Mouse (Mus musculus) midbrain, postnatal 0 days (tissue): ENCODE results near the gene Abhd4. TPM values are rescaled to one million over a fixed set of nuclear protein-coding genes. Genes with fewer than 3 reads are reported as not detected.
A peak's percentile ranks its signal among the peaks of the same experiment; 100 is the strongest.

ENCODE experiments used
- ATAC-seq: fragments of 200-750 bp; cut with Nextera tagmentation; 2 replicates; pipeline ENCODE4 v1.8.0; 2017; ENCODE audit warnings: moderate number of reproducible peaks, mild to moderate bottlenecking, moderate TSS enrichment, moderate library complexity; ENCODE audit not compliant: low FRiP score
- DNase-seq: peaks from one replicate; pipeline ENCODE4 v3.0.0-alpha.2; 2015; ENCODE audit warnings: low spot score
- H3K27ac ChIP-seq: fragments of 300-500 bp; sonication (generic); 2 replicates; pipeline ENCODE4 v1.5.1; 2014; ENCODE audit warnings: low read depth, mild to moderate bottlenecking, low read length, mixed read lengths
- H3K27me3 ChIP-seq: fragments of 300-500 bp; sonication (generic); 2 replicates; pipeline ENCODE4 v1.6.1; 2014; ENCODE audit warnings: low read length, control low read depth, mixed read lengths; ENCODE audit not compliant: insufficient read depth
- H3K36me3 ChIP-seq: fragments of 300-500 bp; sonication (generic); 2 replicates; pipeline ENCODE4 v1.6.1; 2014; ENCODE audit warnings: low read length, control low read depth, mixed read lengths; ENCODE audit not compliant: insufficient read depth
- H3K4me1 ChIP-seq: fragments of 300-500 bp; sonication (generic); 2 replicates; pipeline ENCODE4 v1.6.1; 2014; ENCODE audit warnings: mild to moderate bottlenecking, control low read depth, antibody characterized with exemption, low read length, mixed read lengths; ENCODE audit not compliant: insufficient read depth
- H3K4me2 ChIP-seq: fragments of 300-500 bp; sonication (generic); 2 replicates; pipeline ENCODE4 v1.6.1; 2014; ENCODE audit warnings: low read depth, mild to moderate bottlenecking, low read length, mixed read lengths; ENCODE audit not compliant: poor library complexity, severe bottlenecking
- H3K4me3 ChIP-seq: fragments of 300-500 bp; sonication (generic); 2 replicates; pipeline ENCODE4 v1.5.1; 2014; ENCODE audit warnings: low read depth, mild to moderate bottlenecking, low read length, moderate library complexity
- H3K9ac ChIP-seq: fragments of 300-500 bp; sonication (generic); replicated peaks from 2 replicates; pipeline ENCODE4 v1.6.1; 2014; ENCODE audit warnings: mild to moderate bottlenecking, low read length, moderate library complexity, mixed read lengths; ENCODE audit not compliant: poor library complexity, severe bottlenecking
- H3K9me3 ChIP-seq: fragments of 300-500 bp; sonication (generic); 2 replicates; pipeline ENCODE4 v1.6.1; 2016; ENCODE audit warnings: low read length, control low read depth
- CTCF ChIP-seq: IDR thresholded peaks from 2 replicates; pipeline ENCODE4 v1.5.1; 2016; ENCODE audit warnings: antibody characterized with exemption, mild to moderate bottlenecking
- WGBS: fragments of 180-500 bp; shearing (Covaris S2); extraction: QIAGEN DNeasy Blood & Tissue Kit; methylation state at CpG from one replicate; pipeline ENCODE4 v1.1.7; 2014; 5-methylcytosine and 5-hydroxymethylcytosine counted together
- polyA plus RNA-seq: library from polyadenylated mRNA; unstranded; fragments of >200 nt; fragmentation: Nextera tagmentation; extraction: Ambion mirVana; gene quantifications from 2 replicates; pipeline ENCODE4 v1.2.1, GENCODE M21; 2015
- total RNA-seq: library from RNA; depleted of rRNA; stranded (reverse); fragments of >200 nt; gene quantifications from 2 replicates; pipeline ENCODE4 v1.2.3, GENCODE M21; 2014

The Abhd4 gene
- total and polyA plus RNA-seq, 2 experiments from 2014 or later = 56.4 to 87.8 TPM

DNA sequence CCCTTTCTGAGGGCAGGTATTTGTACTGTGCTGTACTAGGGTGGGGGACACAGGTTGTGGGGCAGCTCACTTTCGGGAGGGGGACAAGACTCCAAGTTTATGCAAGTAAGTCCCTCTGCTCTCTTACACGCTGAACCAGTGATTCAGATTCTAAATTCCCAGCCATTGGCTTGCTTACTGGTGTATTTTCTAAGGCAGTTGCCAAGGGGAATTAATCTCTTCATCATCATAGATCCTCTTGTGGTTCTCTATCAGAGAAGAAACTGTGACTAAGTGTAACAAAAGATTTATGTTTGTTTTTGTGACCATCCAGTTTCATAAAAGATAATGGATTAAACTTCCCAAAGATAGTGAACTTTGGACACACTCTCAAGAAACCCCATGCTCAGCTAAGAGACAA is 40.3 kb upstream of the Abhd4 start:
- Histone ChIP-seq H3K27me3 (no peaks in the 10 kb centered on the region), H3K4me1 (no peaks in the 10 kb centered on the region), H3K9me3 (no peaks in the 10 kb centered on the region), H3K9ac (no peak overlapping the region), H3K4me2 (no peak overlapping the region), H3K27ac (no peak overlapping the region), H3K36me3 (no peaks in the 10 kb centered on the region), H3K4me3 (no peak overlapping the region)
- DNase-seq = no peak
- TF ChIP-seq CTCF = no peak
- WGBS = 74% methylated on average over 2 of the region's 2 CpGs
- no peak for ATAC-seq

DNA sequence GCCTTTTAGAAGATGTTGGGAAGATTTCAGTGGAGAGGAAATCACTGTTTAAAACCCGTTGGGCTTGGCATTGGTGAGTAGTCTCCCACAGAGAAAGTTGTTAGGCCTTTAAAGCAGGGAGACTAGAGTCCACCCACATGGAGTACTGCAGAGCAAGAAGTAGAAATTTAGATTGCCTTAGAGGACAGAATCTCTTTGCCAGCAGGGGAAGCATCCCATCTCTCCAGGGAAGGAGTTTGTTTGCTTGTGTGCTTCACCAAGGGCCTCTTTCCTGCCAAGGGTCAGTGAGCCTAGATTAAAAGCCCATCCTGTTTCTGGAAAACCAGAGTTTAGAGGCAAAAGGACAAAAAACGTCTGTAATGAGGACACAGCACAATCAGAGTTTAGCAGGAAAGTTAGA is 39.5 kb upstream of the Abhd4 start:
- no peaks in the 10 kb centered on the region for H3K27me3 ChIP-seq
- H3K4me2 ChIP-seq = no peak overlapping the region
- TF ChIP-seq CTCF = no peak
- WGBS = 36% methylated on average over 2 of the region's 2 CpGs
- H3K4me1 ChIP-seq = no peaks in the 10 kb centered on the region
- no peaks in the 10 kb centered on the region for H3K9me3 ChIP-seq
- H3K4me3 ChIP-seq = no peak overlapping the region
- no peak for DNase-seq
- ATAC-seq = no peak
- H3K27ac ChIP-seq = 0 out of 2 replicates have a peak overlapping the region, but pooled peaks have one; percentile 6
- H3K9ac ChIP-seq = no peak overlapping the region
- H3K36me3 ChIP-seq = no peaks in the 10 kb centered on the region

DNA sequence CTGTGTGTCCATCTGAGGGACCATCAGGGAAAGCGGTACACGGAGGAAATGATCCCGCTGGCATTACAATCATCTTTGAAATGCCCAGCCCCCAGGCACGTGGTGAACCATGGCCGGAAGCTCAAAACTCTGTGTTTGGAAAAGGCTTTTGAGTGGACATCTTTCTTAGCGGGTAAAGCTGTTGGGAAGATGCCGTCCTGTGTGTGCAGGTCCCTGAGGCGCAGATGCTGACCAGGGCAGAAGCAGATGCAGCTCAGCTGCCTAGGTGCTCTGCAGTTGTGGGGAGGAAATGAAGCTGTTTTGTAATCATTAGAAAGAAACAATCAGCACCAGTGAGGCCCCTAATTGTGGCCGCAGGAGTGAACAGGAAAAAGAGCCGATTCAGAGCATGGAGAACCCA is 39.1 kb upstream of the Abhd4 start:
- TF ChIP-seq CTCF = no peak
- H3K27ac ChIP-seq = no peak overlapping the region
- no peak overlapping the region for H3K4me2 ChIP-seq
- H3K9me3 ChIP-seq = no peaks in the 10 kb centered on the region
- H3K4me1 ChIP-seq = no peaks in the 10 kb centered on the region
- H3K9ac ChIP-seq = no peak overlapping the region
- H3K27me3 ChIP-seq = no peaks in the 10 kb centered on the region
- DNase-seq (no peak), ATAC-seq (no peak)
- H3K36me3 ChIP-seq = no peaks in the 10 kb centered on the region
- WGBS = 77% methylated on average over 10 of the region's 10 CpGs
- H3K4me3 ChIP-seq = no peak overlapping the region

DNA sequence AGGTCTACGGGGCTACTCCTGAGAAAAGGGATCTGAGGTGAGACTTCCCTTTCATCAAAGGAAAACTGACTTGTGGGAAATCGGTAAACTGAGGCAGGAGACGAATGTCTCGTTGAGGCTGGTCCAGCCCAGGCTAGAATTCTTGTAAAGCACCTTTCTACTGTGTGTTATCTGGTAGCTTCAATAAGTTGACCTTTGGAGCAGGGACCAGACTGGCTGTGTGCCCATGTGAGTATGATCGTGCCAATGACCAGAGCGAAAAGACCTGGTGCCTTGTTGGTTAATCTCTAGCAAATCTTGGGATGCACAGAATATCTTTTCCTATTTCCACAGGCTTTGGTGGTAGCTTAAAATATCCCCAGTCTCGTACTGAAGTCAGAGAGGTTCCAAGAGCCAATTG is 37.9 kb upstream of the Abhd4 start:
- H3K36me3 ChIP-seq = no peaks in the 10 kb centered on the region
- no peak overlapping the region for H3K27ac ChIP-seq
- no peaks in the 10 kb centered on the region for H3K4me1 ChIP-seq
- DNase-seq = no peak
- ATAC-seq = no peak
- H3K4me3 ChIP-seq = no peak overlapping the region
- no peaks in the 10 kb centered on the region for H3K9me3 ChIP-seq
- TF ChIP-seq CTCF = no peak
- H3K9ac ChIP-seq = no peak overlapping the region
- WGBS = 89% methylated on average over 7 of the region's 7 CpGs
- no peaks in the 10 kb centered on the region for H3K27me3 ChIP-seq
- H3K4me2 ChIP-seq = no peak overlapping the region

DNA sequence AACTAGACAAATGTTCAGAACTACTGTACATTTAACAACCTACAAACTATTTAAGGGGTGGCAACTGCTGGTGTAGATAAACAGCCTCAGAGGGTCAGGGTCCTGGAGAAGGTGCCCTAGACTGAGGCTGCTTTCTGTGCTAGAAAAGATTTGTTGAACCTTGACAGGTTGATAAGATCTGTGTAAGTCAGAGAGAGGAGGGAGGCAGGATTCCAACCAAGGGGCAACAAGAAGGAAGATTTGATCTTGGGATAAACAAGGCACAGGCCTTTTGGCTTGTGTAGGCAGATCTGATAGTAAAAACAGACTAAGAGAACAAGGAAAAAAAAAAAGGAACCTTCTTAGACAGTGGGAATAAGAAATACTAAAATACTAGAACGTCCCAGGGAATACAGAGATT is 35.8 kb upstream of the Abhd4 start:
- H3K27me3 ChIP-seq = no peaks in the 10 kb centered on the region
- H3K9ac ChIP-seq = no peak overlapping the region
- 74% methylated on average over 1 of the region's 1 CpGs for WGBS
- H3K36me3 ChIP-seq = no peaks in the 10 kb centered on the region
- no peak overlapping the region for H3K27ac ChIP-seq
- no peak overlapping the region for H3K4me3 ChIP-seq
- no peak for ATAC-seq
- H3K9me3 ChIP-seq = no peaks in the 10 kb centered on the region
- H3K4me2 ChIP-seq = no peak overlapping the region
- H3K4me1 ChIP-seq = no peaks in the 10 kb centered on the region
- TF ChIP-seq CTCF = no peak
- DNase-seq = no peak

- ATAC-seq = no peak
- no peak overlapping the region for H3K27ac ChIP-seq
- 70% methylated on average over 9 of the region's 9 CpGs for WGBS
Measured at GRCm38 (mm10) chr14:54218721-54219120, 35.3 kb upstream of the Abhd4 start.

More at GRCm38 (mm10) chr14:54218721-54219120, 35.3 kb upstream of the Abhd4 start:
- no peak overlapping the region for H3K4me2 ChIP-seq
- no peaks in the 10 kb centered on the region for H3K9me3 ChIP-seq
- H3K9ac ChIP-seq = no peak overlapping the region
- DNase-seq = no peak
- no peaks in the 10 kb centered on the region for H3K36me3 ChIP-seq
- no peaks in the 10 kb centered on the region for H3K4me1 ChIP-seq
- TF ChIP-seq CTCF = no peak
- no peak overlapping the region for H3K4me3 ChIP-seq
- H3K27me3 ChIP-seq = no peaks in the 10 kb centered on the region
